Mouse (Mus musculus) intestine, embryonic 15.5 days (tissue): ENCODE results near the gene Cldn12. TPM values are rescaled to one million over a fixed set of nuclear protein-coding genes. Genes with fewer than 3 reads are reported as not detected.

Experiments
- ATAC-seq: fragments of 200-750 bp; cut with Nextera tagmentation; 2 replicates; pipeline ENCODE4 v1.8.0; 2017; ENCODE audit warnings: moderate TSS enrichment, moderate library complexity
- H3K27ac ChIP-seq: fragments of 300-500 bp; sonication (generic); 2 replicates; pipeline ENCODE4 v1.5.1; 2015; ENCODE audit warnings: mild to moderate bottlenecking, inconsistent platforms
- H3K27me3 ChIP-seq: fragments of 300-500 bp; sonication (generic); replicated peaks from 2 replicates; pipeline ENCODE4 v1.6.1; 2015; ENCODE audit warnings: inconsistent platforms
- H3K36me3 ChIP-seq: fragments of 300-500 bp; sonication (generic); 2 replicates; pipeline ENCODE4 v1.6.1; 2015; ENCODE audit warnings: inconsistent platforms
- H3K4me1 ChIP-seq: fragments of 300-500 bp; sonication (generic); replicated peaks from 2 replicates; pipeline ENCODE4 v1.6.1; 2015; ENCODE audit warnings: inconsistent platforms
- H3K4me2 ChIP-seq: fragments of 300-500 bp; sonication (generic); replicated peaks from 2 replicates; pipeline ENCODE4 v1.6.1; 2015; ENCODE audit warnings: mild to moderate bottlenecking, inconsistent platforms
- H3K4me3 ChIP-seq: fragments of 300-500 bp; sonication (generic); replicated peaks from 2 replicates; pipeline ENCODE4 v1.5.1; 2015; ENCODE audit warnings: inconsistent platforms
- H3K9ac ChIP-seq: fragments of 300-500 bp; sonication (generic); 2 replicates; pipeline ENCODE4 v1.6.1; 2015; ENCODE audit warnings: inconsistent platforms
- H3K9me3 ChIP-seq: fragments of 300-500 bp; sonication (generic); 2 replicates; pipeline ENCODE4 v1.6.1; 2016; ENCODE audit warnings: inconsistent platforms
- WGBS: fragments of 180-500 bp; shearing (Covaris S2); methylation state at CpG from one replicate; pipeline ENCODE4 v1.1.7; 2015; 5-methylcytosine and 5-hydroxymethylcytosine counted together
- polyA plus RNA-seq: library from polyadenylated mRNA; unstranded; fragments of >200 nt; fragmentation: Nextera tagmentation; extraction: Ambion mirVana; gene quantifications from 2 replicates; pipeline ENCODE4 v1.2.1, GENCODE M21; 2015

Gene Cldn12
- 23.9 and 24.2 TPM in 2 replicates for polyA plus RNA-seq

DNA sequence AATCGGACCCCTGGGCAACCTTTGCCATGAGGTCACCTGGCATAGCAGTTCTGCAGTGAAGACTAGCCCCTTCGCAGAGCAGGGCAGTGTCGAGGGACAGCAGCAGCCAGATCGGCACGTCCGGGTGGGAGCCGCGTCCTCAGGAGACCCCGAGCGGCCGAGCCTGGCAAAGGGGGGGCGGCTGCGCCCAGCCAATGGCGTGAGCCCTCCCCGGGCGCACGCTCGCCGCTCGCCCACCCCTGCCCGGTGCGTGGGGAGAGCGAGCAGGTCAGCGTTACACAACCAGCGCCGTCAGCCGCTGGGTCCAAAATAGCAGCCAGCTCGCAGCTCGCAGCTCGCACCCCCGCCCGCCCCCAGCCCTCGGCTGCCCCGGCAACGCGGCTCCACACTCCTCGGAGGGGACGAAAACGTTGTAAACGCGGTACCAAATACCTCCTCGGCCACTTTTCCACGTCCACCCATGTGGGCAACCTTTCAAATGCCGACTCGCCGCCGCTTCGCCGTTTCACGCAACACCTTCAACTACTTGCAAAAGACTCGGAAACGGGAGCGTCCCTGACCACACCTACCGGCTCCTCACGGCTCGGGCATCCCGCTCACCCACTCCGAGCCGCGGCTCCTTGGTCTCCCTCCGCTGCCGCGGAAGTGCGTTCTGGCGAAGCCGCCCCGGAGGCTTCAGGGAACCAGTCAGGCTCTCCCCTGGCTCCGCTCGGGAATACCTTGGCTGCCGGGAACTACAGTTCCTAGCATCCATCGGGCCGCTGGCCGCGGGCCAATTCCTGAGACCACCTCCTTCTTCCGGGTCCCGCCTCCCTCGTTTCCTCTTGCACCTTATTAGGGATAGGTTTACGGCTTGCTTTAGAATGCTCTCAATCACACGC is at the start of gene Cldn12:
Cldn12 (minus strand) TSS at position 763 of the 881 bp plus-strand sequence.
- WGBS: under 1% methylated on average over 79 of the region's 79 CpGs
- Histone ChIP-seq H3K27me3 (no peaks in the 10 kb centered on the region), H3K36me3 (0 out of 2 replicates have a peak, but pooled peaks cover 3% of the 10 kb centered on the region), H3K9ac (peak within 1 kb of the TSS; percentile 70), H3K9me3 (no peaks in the 10 kb centered on the region), H3K4me2 (peak within 1 kb of the TSS; percentile 75), H3K27ac (peak within 1 kb of the TSS; percentile 93), H3K4me1 (no peaks in the 10 kb centered on the region), H3K4me3 (peak within 1 kb of the TSS; percentile 71)
- ATAC-seq: peak; percentile 97

DNA sequence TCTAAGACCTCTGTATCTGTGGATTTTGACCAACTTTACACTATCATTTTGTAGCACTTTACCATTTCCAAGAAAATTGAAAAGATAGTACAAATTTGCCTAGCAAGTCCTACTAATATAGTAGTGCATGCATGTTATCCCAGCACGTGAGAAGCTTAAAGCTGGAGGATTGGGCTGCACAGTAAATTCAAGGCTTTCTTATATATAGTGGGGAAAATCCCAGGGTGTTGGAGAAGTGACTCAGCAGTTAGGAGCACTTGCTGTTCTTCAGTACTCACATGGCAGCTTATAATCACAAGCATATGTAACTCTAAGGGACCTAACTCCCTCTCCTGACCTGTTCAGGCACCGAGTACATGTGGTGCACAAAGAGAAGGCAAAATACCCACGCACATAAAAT is 47.7 kb upstream of the Cldn12 start:
- H3K9me3 ChIP-seq: no peaks in the 10 kb centered on the region
- H3K27me3 ChIP-seq: no peaks in the 10 kb centered on the region
- no peak overlapping the region for H3K4me2 ChIP-seq
- no peak for ATAC-seq
- no peak overlapping the region for H3K4me3 ChIP-seq
- no peaks in the 10 kb centered on the region for H3K36me3 ChIP-seq
- H3K9ac ChIP-seq: no peak overlapping the region
- no peak overlapping the region for H3K27ac ChIP-seq
- WGBS: 72% methylated on average over 3 of the region's 3 CpGs
- H3K4me1 ChIP-seq: no peaks in the 10 kb centered on the region

DNA sequence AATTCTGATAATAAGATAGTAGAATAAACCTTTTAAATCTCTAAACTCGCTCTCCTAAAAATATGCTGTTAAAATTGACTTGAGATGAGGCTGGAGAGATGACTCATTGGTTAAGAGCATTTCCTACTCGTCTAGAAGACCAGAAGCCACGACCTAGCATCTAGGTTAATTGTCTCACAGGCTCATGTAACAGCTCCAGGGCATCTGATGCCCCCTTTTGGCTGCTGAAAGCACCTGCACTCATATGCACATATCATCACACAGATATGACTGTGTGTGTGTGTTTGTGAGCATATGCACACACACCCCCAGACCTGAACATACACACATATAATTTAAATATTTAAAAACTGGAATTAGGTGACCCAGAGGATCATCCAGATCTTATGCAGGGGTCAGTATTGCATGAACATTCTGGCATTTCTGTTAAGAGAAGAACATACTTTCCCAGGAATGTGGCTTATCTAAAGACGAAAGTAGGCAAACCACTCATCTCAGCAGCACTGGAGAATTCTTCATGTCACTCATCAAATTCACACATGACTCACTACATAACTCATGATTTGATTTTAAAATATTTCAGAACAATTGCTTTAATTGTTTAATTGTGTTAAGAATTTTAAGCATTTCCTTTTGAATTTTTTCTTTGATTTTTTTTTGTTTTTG is 46.4 kb upstream of the Cldn12 start:
- Histone ChIP-seq H3K4me1 (no peaks in the 10 kb centered on the region), H3K9ac (no peak overlapping the region), H3K27me3 (no peaks in the 10 kb centered on the region), H3K4me3 (no peak overlapping the region), H3K36me3 (no peaks in the 10 kb centered on the region), H3K27ac (no peak overlapping the region), H3K4me2 (no peak overlapping the region), H3K9me3 (no peaks in the 10 kb centered on the region)
- ATAC-seq: no peak
- WGBS: 76% methylated on average over 4 of the region's 4 CpGs

DNA sequence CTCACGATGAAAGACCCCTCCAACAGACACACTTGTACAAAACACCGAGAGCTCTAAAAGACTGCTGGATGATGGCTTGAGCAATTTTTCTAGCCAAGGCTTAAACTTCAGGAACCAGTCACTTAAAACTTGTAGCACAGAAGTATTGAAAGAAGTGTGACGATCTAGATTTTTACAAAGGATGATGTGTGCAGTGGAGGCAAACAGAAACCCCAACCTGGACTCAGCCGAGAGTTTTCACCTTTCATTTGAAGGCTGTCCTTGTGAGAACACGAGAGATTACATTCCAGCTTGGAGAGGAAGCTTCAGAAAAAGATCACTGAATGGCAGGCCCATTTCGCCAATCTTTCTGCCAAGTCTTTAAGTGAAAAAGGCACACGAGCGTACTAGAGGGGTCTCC is 45.0 kb upstream of the Cldn12 start:
- peak overlapping the region; percentile 67 for H3K4me2 ChIP-seq
- H3K4me1 ChIP-seq: no peaks in the 10 kb centered on the region
- no peaks in the 10 kb centered on the region for H3K9me3 ChIP-seq
- peak overlapping the region; percentile 76 for H3K9ac ChIP-seq
- no peaks in the 10 kb centered on the region for H3K27me3 ChIP-seq
- WGBS: 36% methylated on average over 8 of the region's 8 CpGs
- peak overlapping the region; percentile 68 for H3K4me3 ChIP-seq
- no peak overlapping the region for H3K27ac ChIP-seq
- peaks cover under 1% of the 10 kb centered on the region; the same call in 1 of the 2 replicates for H3K36me3 ChIP-seq
- peak; percentile 27; the same call in 1 of the 2 replicates for ATAC-seq

DNA sequence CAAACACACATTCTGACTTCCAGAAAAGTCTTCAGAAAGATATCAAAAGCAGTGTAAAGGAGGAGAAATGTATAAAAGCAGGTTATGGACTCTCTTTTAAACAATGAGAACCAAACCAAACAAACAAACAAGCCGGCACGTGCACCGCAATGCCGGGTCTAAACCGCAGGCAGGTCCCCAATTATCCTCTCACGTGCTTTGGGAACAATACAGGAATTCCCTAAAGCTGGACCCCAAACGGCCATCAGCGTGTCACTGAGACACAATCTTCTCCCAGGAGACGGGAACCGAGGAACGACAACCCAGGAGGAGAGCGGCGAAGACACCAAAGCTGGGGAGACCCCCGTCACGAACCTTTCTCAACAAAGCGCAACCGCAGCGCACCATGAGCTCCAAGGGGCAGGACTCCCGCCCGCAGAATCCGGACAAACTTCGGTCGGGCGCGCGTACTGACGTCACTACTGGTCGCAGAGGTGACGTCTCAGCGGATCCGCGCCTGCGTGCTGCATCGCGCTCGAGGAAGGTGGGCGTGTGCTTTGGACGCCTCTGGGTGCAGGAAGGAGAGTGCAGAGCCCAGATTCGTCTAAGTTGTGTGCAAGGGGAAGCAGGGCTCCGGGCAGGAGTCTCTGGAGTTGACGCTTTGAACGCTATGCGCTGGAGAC is 44.5 kb upstream of the Cldn12 start, which contains the start of gene Gtpbp10:
Gtpbp10 (minus strand) TSS at position 460 of the 662 bp plus-strand sequence.
- peak within 1 kb of the TSS; percentile 67 for H3K4me2 ChIP-seq
- peak within 1 kb of the TSS; percentile 76 for H3K9ac ChIP-seq
- ATAC-seq: peak; percentile 100
- no peaks in the 10 kb centered on the region for H3K27me3 ChIP-seq
- peak within 1 kb of the TSS; percentile 68 for H3K4me3 ChIP-seq
- H3K36me3 ChIP-seq: peaks cover 6% of the 10 kb centered on the region
- no peaks in the 10 kb centered on the region for H3K4me1 ChIP-seq
- WGBS: under 1% methylated on average over 43 of the region's 43 CpGs
- H3K9me3 ChIP-seq: no peaks in the 10 kb centered on the region
- H3K27ac ChIP-seq: 0 out of 2 replicates have a peak within 1 kb of the TSS, but pooled peaks have one; percentile 54

DNA sequence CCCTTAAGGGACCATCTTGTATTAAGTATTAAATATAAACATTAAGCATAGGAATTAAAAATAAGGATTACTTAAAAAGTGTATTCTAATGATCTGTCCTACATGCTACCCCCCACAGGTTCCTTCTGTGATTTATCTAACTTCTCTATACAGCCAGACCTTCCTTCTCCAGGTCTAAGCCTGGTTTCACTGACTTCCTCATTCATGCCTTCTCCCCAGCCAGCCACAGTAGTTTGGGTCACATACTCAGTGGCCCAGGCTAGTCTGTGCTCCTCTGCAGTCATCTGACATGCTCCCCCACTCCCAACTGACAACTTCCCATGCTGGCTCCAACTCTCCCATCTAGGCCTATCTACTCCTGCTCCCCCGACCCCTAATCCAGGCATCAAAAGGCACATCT is 36.4 kb upstream of the Cldn12 start:
- Histone ChIP-seq H3K4me3 (no peak overlapping the region), H3K4me1 (no peaks in the 10 kb centered on the region), H3K9ac (no peak overlapping the region), H3K27me3 (no peaks in the 10 kb centered on the region), H3K36me3 (peaks cover 14% of the 10 kb centered on the region), H3K4me2 (no peak overlapping the region), H3K9me3 (no peaks in the 10 kb centered on the region), H3K27ac (no peak overlapping the region)
- no peak for ATAC-seq
- WGBS: 92% methylated on average over 1 of the region's 1 CpGs

DNA sequence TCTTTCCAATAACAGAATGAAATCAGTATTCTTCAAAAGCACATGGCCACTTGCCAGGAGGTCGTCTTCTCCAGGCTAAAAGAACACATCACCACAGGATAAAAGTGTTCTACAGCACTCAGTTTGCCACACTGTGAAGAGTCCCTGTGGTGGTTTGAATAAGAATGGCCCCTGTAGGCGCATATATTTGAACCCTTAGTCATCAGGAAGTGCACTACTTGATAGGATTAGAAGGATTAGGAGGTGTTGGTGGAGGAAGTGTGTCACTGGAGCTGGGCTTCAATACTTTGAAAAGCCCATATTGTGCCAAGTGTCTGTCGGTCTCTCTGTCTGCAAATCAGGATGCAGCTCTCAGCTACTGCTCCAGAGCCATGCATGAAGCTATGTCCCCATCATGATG is 25.6 kb upstream of the Cldn12 start:
- Histone ChIP-seq H3K9me3 (no peaks in the 10 kb centered on the region), H3K27me3 (no peaks in the 10 kb centered on the region), H3K4me1 (no peaks in the 10 kb centered on the region), H3K27ac (no peak overlapping the region), H3K4me2 (no peak overlapping the region), H3K9ac (no peak overlapping the region), H3K36me3 (peaks cover 14% of the 10 kb centered on the region; the same call in 1 of the 2 replicates), H3K4me3 (no peak overlapping the region)
- 75% methylated on average over 3 of the region's 3 CpGs for WGBS
- no peak for ATAC-seq

DNA sequence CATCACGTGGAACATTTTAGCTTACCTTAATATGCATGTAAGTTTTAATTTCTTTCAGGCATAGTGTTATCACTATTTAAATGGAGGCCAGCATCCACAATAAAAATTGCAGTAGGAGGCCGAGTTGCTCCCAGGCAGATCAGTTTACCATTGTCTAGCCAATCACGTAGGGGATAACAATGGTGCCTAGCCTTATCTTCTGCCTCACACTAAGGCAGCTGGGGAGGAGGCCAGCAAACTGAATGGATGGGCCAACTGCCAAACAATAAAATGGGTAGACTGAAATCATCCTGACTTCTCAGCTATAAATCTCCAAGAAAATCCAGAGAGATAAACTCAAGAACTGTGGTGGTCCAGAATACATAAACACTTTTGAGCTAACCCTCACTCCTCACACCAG is 25.0 kb upstream of the Cldn12 start:
- Histone ChIP-seq H3K36me3 (peaks cover 14% of the 10 kb centered on the region; the same call in 1 of the 2 replicates), H3K27me3 (no peaks in the 10 kb centered on the region), H3K9ac (no peak overlapping the region), H3K27ac (no peak overlapping the region), H3K4me1 (no peaks in the 10 kb centered on the region), H3K9me3 (no peaks in the 10 kb centered on the region), H3K4me2 (no peak overlapping the region), H3K4me3 (no peak overlapping the region)
- ATAC-seq: no peak
- WGBS: 73% methylated on average over 3 of the region's 3 CpGs

DNA sequence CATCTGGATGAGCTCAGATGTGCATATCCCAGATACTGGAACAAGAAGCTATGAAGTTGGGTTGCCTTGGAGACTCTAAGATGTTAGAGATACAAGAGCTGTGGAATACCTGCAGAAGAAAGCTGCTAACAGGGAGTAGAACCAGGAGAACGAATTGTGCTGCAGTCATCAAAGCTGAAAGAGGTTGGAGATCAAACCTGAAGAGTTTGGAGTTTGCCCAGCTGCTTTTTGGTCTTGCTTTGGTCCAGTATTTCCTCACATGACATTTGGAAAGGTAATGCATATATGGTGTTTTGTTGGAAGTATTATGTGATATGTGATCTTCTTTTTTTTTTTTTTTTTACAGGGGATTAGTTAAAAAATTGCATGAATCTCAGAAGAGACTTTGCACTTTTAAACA is 21.4 kb upstream of the Cldn12 start:
- Histone ChIP-seq H3K36me3 (peaks cover 3% of the 10 kb centered on the region; the same call in 1 of the 2 replicates), H3K4me2 (no peak overlapping the region), H3K27ac (no peak overlapping the region), H3K9ac (no peak overlapping the region), H3K4me1 (no peaks in the 10 kb centered on the region), H3K27me3 (no peaks in the 10 kb centered on the region), H3K4me3 (no peak overlapping the region), H3K9me3 (no peaks in the 10 kb centered on the region)
- no peak for ATAC-seq
- 84% methylated on average over 1 of the region's 1 CpGs for WGBS

DNA sequence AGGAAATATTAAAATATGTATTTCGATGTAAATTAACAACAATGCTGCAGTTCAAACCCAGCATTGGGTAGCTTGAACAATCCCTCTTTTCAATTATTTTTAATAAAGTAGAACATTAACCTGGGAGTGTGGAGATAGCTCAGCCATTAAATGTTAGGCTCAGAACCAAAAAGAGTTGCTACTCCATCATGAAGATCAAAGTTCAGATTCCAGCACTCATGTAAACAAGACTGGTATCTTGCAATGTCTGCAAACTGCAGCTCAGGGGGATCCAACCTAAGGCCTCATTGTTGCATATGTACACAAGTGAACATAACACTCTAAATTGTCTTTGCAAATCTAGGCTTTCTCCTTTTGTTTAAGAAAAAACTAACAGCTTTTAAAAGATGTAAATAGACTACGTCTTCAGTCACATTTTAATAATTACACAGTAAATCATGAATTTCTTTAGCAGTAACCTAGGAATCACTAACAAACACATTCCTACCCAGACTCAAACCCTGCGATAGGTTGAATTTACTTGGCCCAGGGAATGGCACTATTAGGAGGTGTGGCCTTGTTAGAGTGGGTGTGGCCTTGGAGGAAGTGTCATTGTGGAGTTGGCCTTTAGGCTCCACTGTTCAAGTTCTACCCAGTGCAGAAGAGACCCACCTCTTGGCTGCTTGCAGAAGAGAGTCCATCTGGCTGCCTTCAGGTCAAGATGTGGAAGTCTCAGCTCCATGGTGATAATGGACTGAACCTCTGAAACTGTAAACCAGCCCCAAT is 19.1 kb upstream of the Cldn12 start:
- Histone ChIP-seq H3K4me2 (no peak overlapping the region), H3K4me1 (no peaks in the 10 kb centered on the region), H3K27ac (no peak overlapping the region), H3K36me3 (no peaks in the 10 kb centered on the region; the same call in 1 of the 2 replicates), H3K9ac (no peak overlapping the region), H3K4me3 (no peak overlapping the region), H3K27me3 (no peaks in the 10 kb centered on the region), H3K9me3 (no peaks in the 10 kb centered on the region)
- WGBS: 63% methylated on average over 3 of the region's 3 CpGs
- peak; percentile 79 for ATAC-seq

DNA sequence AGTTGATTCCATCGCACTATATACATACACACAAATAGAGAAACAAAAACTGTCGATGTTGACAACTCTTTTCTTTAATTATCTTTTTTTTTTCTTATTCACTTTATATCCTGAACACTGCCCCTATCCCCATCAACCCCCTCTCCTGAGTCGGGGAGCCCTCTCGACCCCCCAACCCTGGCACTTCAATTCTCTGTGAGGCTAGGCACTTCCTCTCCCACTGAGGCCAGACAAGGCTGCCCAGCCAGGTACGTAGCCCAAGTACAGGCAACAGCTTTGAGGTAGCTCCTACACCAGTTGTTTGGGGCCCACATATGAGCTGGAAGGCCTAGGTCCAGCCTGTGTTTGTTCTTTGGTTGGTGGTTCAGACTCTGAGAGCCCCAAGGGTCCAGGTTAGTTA is 653 bp upstream of the Cldn12 start:
- no peak for ATAC-seq
- H3K9ac ChIP-seq: no peak overlapping the region
- H3K9me3 ChIP-seq: no peaks in the 10 kb centered on the region
- H3K4me1 ChIP-seq: no peaks in the 10 kb centered on the region
- H3K4me3 ChIP-seq: no peak overlapping the region
- H3K27ac ChIP-seq: no peak overlapping the region
- 0 out of 2 replicates have a peak, but pooled peaks cover 3% of the 10 kb centered on the region for H3K36me3 ChIP-seq
- no peak overlapping the region for H3K4me2 ChIP-seq
- no peaks in the 10 kb centered on the region for H3K27me3 ChIP-seq
- WGBS: 79% methylated on average over 5 of the region's 5 CpGs
